Mouse (Mus musculus) G1E (cell line): Measurements from ENCODE around the gene Nrg4. TPM values are rescaled to one million over a fixed set of nuclear protein-coding genes. Genes with fewer than 3 reads are reported as not detected.
A peak's percentile ranks its signal among the peaks of the same experiment; 100 is the strongest.

Experiments used
- ATAC-seq: 2 replicates; pipeline ENCODE4 v1.8.0; 2016; ENCODE audit warnings: mild to moderate bottlenecking; ENCODE audit not compliant: insufficient number of reproducible peaks, poor library complexity, low FRiP score, severe bottlenecking; ENCODE audit errors: extremely low read depth
- DNase-seq: peaks from one replicate; pipeline ENCODE4 v3.0.0; 2012; ENCODE audit warnings: low spot score
- H3K27me3 ChIP-seq: 2 replicates; pipeline ENCODE4 v1.6.1; 2012; ENCODE audit warnings: mild to moderate bottlenecking, low read length, inconsistent platforms; ENCODE audit not compliant: insufficient read depth
- H3K36me3 ChIP-seq: replicated peaks from 2 replicates; pipeline ENCODE3; 2012; ENCODE audit warnings: mild to moderate bottlenecking, inconsistent platforms
- H3K4me1 ChIP-seq: 2 replicates; pipeline ENCODE4 v1.6.1; 2012; ENCODE audit warnings: low read depth, low read length, inconsistent platforms, mixed read lengths; ENCODE audit not compliant: insufficient read depth
- H3K4me3 ChIP-seq: 2 replicates; pipeline ENCODE4 v1.5.1; 2012; ENCODE audit warnings: low read depth, mild to moderate bottlenecking, inconsistent platforms, low read length, moderate library complexity, mixed read lengths
- H3K9me3 ChIP-seq: replicated peaks from 2 replicates; pipeline ENCODE4 v1.6.1; 2012; ENCODE audit warnings: inconsistent platforms
- CTCF ChIP-seq: IDR thresholded peaks from 2 replicates; pipeline ENCODE4 v1.5.1; 2012; ENCODE audit warnings: low read depth, low read length, inconsistent platforms, mixed read lengths
- GATA1 ChIP-seq: IDR thresholded peaks from 2 replicates; pipeline ENCODE4 v1.6.1; 2012; ENCODE audit warnings: borderline replicate concordance, low read length, inconsistent platforms, mixed read lengths
- GATA2 ChIP-seq: IDR thresholded peaks from 2 replicates; pipeline ENCODE4 v1.6.1; 2012; ENCODE audit warnings: low read depth, low read length, inconsistent platforms, borderline replicate concordance
- POLR2AphosphoS5 ChIP-seq: IDR thresholded peaks from 2 replicates; pipeline ENCODE4 v1.6.1; 2012; ENCODE audit warnings: low read depth, low read length, inconsistent platforms; ENCODE audit not compliant: insufficient replicate concordance
- TAL1 ChIP-seq: conservative IDR thresholded peaks from 2 replicates; pipeline ENCODE4 v1.6.1; 2012; ENCODE audit warnings: low read depth, low read length, inconsistent platforms, mixed read lengths
- polyA plus RNA-seq: library from polyadenylated mRNA; stranded (reverse); fragments of >175 nt; gene quantifications from 2 replicates; pipeline ENCODE4 v1.2.3, GENCODE M21; 2012
- total RNA-seq, 2 experiments: library from RNA; stranded (forward) in 1 of 2; stranded (reverse) in 1 of 2; fragments of 200-1000 nt in 1 of 2; fragments of >200 nt in 1 of 2; fragmentation: Nextera tagmentation in 1 of 2; gene quantifications; 2 replicates each; pipeline ENCODE4 v1.2.3; 2014 to 2017

Nrg4 gene
- total and polyA plus RNA-seq, 3 experiments, result 0.22 TPM; not detected in 2

- DNase-seq (no peak), ATAC-seq (no peak)
- no peak for TF ChIP-seq GATA2
- TF ChIP-seq GATA1, result no peak
- no peak for TF ChIP-seq TAL1
- no peak for TF ChIP-seq POLR2AphosphoS5
- TF ChIP-seq CTCF, result no peak
Observed at GRCm38 (mm10) chr9:55216078-55216477, 110.6 kb downstream of the Nrg4 start.

GRCm38 (mm10) chr9:55215648-55216047, 111.0 kb downstream of the Nrg4 start:
- Histone ChIP-seq H3K9me3 (no peaks in the 10 kb centered on the region), H3K4me3 (no peak overlapping the region), H3K27me3 (no peaks in the 10 kb centered on the region), H3K36me3 (peaks cover 91% of the 10 kb centered on the region), H3K4me1 (peaks cover 13% of the 10 kb centered on the region)
- no peak for DNase-seq
- ATAC-seq, result no peak
- TF ChIP-seq TAL1, result no peak

More at GRCm38 (mm10) chr9:55216078-55216477, 110.6 kb downstream of the Nrg4 start:
- Histone ChIP-seq H3K4me1 (peaks cover 10% of the 10 kb centered on the region), H3K4me3 (no peak overlapping the region), H3K9me3 (no peaks in the 10 kb centered on the region), H3K27me3 (no peaks in the 10 kb centered on the region), H3K36me3 (peaks cover 93% of the 10 kb centered on the region)

- Histone ChIP-seq H3K27me3 (no peaks in the 10 kb centered on the region), H3K4me3 (no peak overlapping the region), H3K4me1 (peaks cover 18% of the 10 kb centered on the region), H3K36me3 (peaks cover 88% of the 10 kb centered on the region), H3K9me3 (no peaks in the 10 kb centered on the region)
- TF ChIP-seq GATA1, result no peak
- no peak for TF ChIP-seq TAL1
- TF ChIP-seq POLR2AphosphoS5, result no peak
- no peak for TF ChIP-seq GATA2
- TF ChIP-seq CTCF, result no peak
- ATAC-seq, result no peak
- DNase-seq, result no peak
Observed at GRCm38 (mm10) chr9:55215056-55215455, 111.6 kb downstream of the Nrg4 start.

GRCm38 (mm10) chr9:55213396-55213795, 113.2 kb downstream of the Nrg4 start:
- H3K36me3 ChIP-seq, result peaks cover 73% of the 10 kb centered on the region
- no peak for ATAC-seq

GRCm38 (mm10) chr9:55211611-55212010, 115.0 kb downstream of the Nrg4 start:
- no peak for ATAC-seq
- Histone ChIP-seq H3K36me3 (peaks cover 64% of the 10 kb centered on the region), H3K4me1 (peaks cover 41% of the 10 kb centered on the region)

More at GRCm38 (mm10) chr9:55213396-55213795, 113.2 kb downstream of the Nrg4 start:
- no peaks in the 10 kb centered on the region for H3K27me3 ChIP-seq
- H3K4me1 ChIP-seq, result peaks cover 32% of the 10 kb centered on the region
- no peak for DNase-seq
- peaks cover 5% of the 10 kb centered on the region for H3K9me3 ChIP-seq
- no peak overlapping the region for H3K4me3 ChIP-seq
- TF ChIP-seq GATA2, result no peak
- no peak for TF ChIP-seq POLR2AphosphoS5
- TF ChIP-seq CTCF, result no peak
- TF ChIP-seq GATA1, result no peak
- TF ChIP-seq TAL1, result no peak

GRCm38 (mm10) chr9:55208790-55209481, 117.7 kb downstream of the Nrg4 start, which contains the start of gene Fbxo22:
Gene Fbxo22 (plus strand): TSS chr9:55208925.
- TF ChIP-seq GATA2, result no peak
- no peak for TF ChIP-seq POLR2AphosphoS5
- no peak for TF ChIP-seq CTCF
- no peak for TF ChIP-seq GATA1
- TF ChIP-seq TAL1, result no peak
- peaks cover 58% of the 10 kb centered on the region for H3K36me3 ChIP-seq
- H3K4me3 ChIP-seq, result peak within 1 kb of the TSS; percentile 87
- H3K4me1 ChIP-seq, result peaks cover 41% of the 10 kb centered on the region
- no peaks in the 10 kb centered on the region for H3K27me3 ChIP-seq
- ATAC-seq (peak; percentile 77), DNase-seq (peak; percentile 79)
- H3K9me3 ChIP-seq, result peaks cover 5% of the 10 kb centered on the region

More at GRCm38 (mm10) chr9:55211611-55212010, 115.0 kb downstream of the Nrg4 start:
- peaks cover 5% of the 10 kb centered on the region for H3K9me3 ChIP-seq
- no peaks in the 10 kb centered on the region for H3K27me3 ChIP-seq
- no peak for DNase-seq
- no peak overlapping the region for H3K4me3 ChIP-seq
- no peak for TF ChIP-seq GATA2
- TF ChIP-seq POLR2AphosphoS5, result no peak
